Mouse (Mus musculus) liver, embryonic 14.5 days (tissue): ENCODE results near the gene Tmc8. TPM values are rescaled to one million over a fixed set of nuclear protein-coding genes. Genes with fewer than 3 reads are reported as not detected.
A peak's percentile ranks its signal among the peaks of the same experiment; 100 is the strongest.
"Not testable (repeated sequence)": the region's sequence is repeated elsewhere in the genome, so short reads cannot be mapped to it uniquely, and the experiment has no call there.

Experiments used
- ATAC-seq: fragments of 200-750 bp; cut with Nextera tagmentation; 2 replicates; pipeline ENCODE4 v1.8.0; 2017; ENCODE audit warnings: moderate number of reproducible peaks, mild to moderate bottlenecking, moderate library complexity; ENCODE audit not compliant: insufficient read depth
- DNase-seq, 3 experiments: peaks; one replicate each; pipeline ENCODE4 v3.0.0-alpha.2; 2012 to 2013; ENCODE audit warnings: low read depth in 3 of 3, low spot score in 3 of 3
- H3K27ac ChIP-seq: fragments of 300-500 bp; sonication (generic); 2 replicates; pipeline ENCODE4 v1.5.1; 2014; ENCODE audit warnings: moderate library complexity, mild to moderate bottlenecking, control low read depth, inconsistent platforms
- H3K27me3 ChIP-seq: fragments of 300-500 bp; sonication (generic); 2 replicates; pipeline ENCODE4 v1.6.1; 2014; ENCODE audit warnings: mild to moderate bottlenecking, low read length, moderate library complexity; ENCODE audit not compliant: control insufficient read depth, insufficient read depth
- H3K36me3 ChIP-seq: fragments of 300-500 bp; sonication (generic); replicated peaks from 2 replicates; pipeline ENCODE4 v1.6.1; 2014; ENCODE audit warnings: low read depth; ENCODE audit not compliant: control insufficient read depth, insufficient read depth
- H3K4me1 ChIP-seq, 2 experiments: fragments of 200-500 bp in 1 of 2; fragments of 300-500 bp in 1 of 2; sonication (generic) in 1 of 2; replicated peaks; 2 replicates each; pipeline ENCODE4 v1.6.1; 2012 to 2014; ENCODE audit warnings: antibody characterized with exemption in 1 of 2, inconsistent platforms in 1 of 2, low read length in 1 of 2; ENCODE audit not compliant: control insufficient read depth in 2 of 2, insufficient read depth in 2 of 2
- H3K4me2 ChIP-seq: fragments of 300-500 bp; sonication (generic); 2 replicates; pipeline ENCODE4 v1.6.1; 2014; ENCODE audit warnings: low read depth, mild to moderate bottlenecking, control low read depth, moderate library complexity
- H3K4me3 ChIP-seq, 2 experiments: fragments of 200-500 bp in 1 of 2; fragments of 300-500 bp in 1 of 2; sonication (generic) in 1 of 2; 2 replicates each; pipeline ENCODE4 v1.5.1; 2012 to 2014; ENCODE audit warnings: low read depth in 2 of 2, low read length in 2 of 2, mild to moderate bottlenecking in 2 of 2, control low read depth in 1 of 2, inconsistent platforms in 1 of 2, moderate library complexity in 1 of 2; ENCODE audit not compliant: insufficient read depth in 1 of 2
- H3K9ac ChIP-seq: fragments of 300-500 bp; sonication (generic); replicated peaks from 2 replicates; pipeline ENCODE4 v1.6.1; 2014; ENCODE audit warnings: mild to moderate bottlenecking, control low read depth, moderate library complexity
- H3K9me3 ChIP-seq: fragments of 300-500 bp; sonication (generic); 2 replicates; pipeline ENCODE4 v1.6.1; 2016; ENCODE audit warnings: low read length, mixed read lengths; ENCODE audit not compliant: control insufficient read depth
- CTCF ChIP-seq: IDR thresholded peaks from 2 replicates; pipeline ENCODE4 v1.5.1; 2016; ENCODE audit warnings: antibody characterized with exemption, low read depth, control low read depth
- EP300 ChIP-seq: IDR thresholded peaks from 2 replicates; pipeline ENCODE4 v1.6.1; 2016; ENCODE audit warnings: antibody characterized with exemption, low read depth
- WGBS: fragments of 180-500 bp; shearing (Covaris S2); extraction: QIAGEN DNeasy Blood & Tissue Kit; methylation state at CpG from one replicate; pipeline ENCODE4 v1.1.7; 2014; ENCODE audit not compliant: insufficient replicate concordance; 5-methylcytosine and 5-hydroxymethylcytosine counted together
- polyA plus RNA-seq, 2 experiments: library from polyadenylated mRNA; depleted of rRNA in 1 of 2; stranded (reverse) in 1 of 2; unstranded in 1 of 2; fragments of >200 nt; fragmentation: Nextera tagmentation in 1 of 2; extraction: Ambion mirVana in 1 of 2; gene quantifications; 2 replicates each; pipeline versions ENCODE4 v1.2.1 to v1.2.3; 2012 to 2014

The Tmc8 gene
- polyA plus RNA-seq, 2 experiments: 9.9 to 29.8 TPM

- H3K9ac ChIP-seq: no peak overlapping the region
- no peak overlapping the region for H3K4me3 ChIP-seq
- H3K27me3 ChIP-seq: no peaks in the 10 kb centered on the region
- ATAC-seq (no peak), DNase-seq (no peak)
- no peaks in the 10 kb centered on the region for H3K36me3 ChIP-seq
- H3K4me2 ChIP-seq: no peak overlapping the region; the same call in 1 of the 2 replicates
- TF ChIP-seq EP300 (0 out of 2 replicates have a peak, but pooled peaks have one; percentile 38), CTCF (no peak)
- H3K9me3 ChIP-seq: no peaks in the 10 kb centered on the region
- WGBS: 47% methylated on average over 9 of the region's 9 CpGs
- peaks cover 46 to 68% of the 10 kb centered on the region in 2 experiments for H3K4me1 ChIP-seq
- peak overlapping the region; percentile 7 for H3K27ac ChIP-seq
Measured at GRCm38 (mm10) chr11:117830401-117830800, 48.5 kb downstream of the Tmc8 start.

GRCm38 (mm10) chr11:117832086-117832969 is 50.5 kb downstream of the Tmc8 start:
- Histone ChIP-seq H3K4me3 (peak overlapping the region; percentile 60 to 61), H3K27ac (peak overlapping the region; percentile 70), H3K9ac (peak overlapping the region; percentile 60), H3K36me3 (no peaks in the 10 kb centered on the region), H3K4me1 (peaks cover 54 to 66% of the 10 kb centered on the region in 2 experiments), H3K27me3 (no peaks in the 10 kb centered on the region), H3K9me3 (no peaks in the 10 kb centered on the region), H3K4me2 (peak overlapping the region; percentile 83)
- TF ChIP-seq CTCF (peak; percentile 98), EP300 (no peak; the same call in 1 of the 2 replicates)
- peak; percentile 84 for ATAC-seq
- DNase-seq: peak; percentile 81 to 88 (median 81)
- WGBS: 11% methylated on average over 28 of the region's 28 CpGs

- not testable (repeated sequence) for H3K4me3 ChIP-seq, H3K27me3 ChIP-seq, H3K9ac ChIP-seq, H3K9me3 ChIP-seq, H3K4me2 ChIP-seq, H3K27ac ChIP-seq, H3K36me3 ChIP-seq, DNase-seq, ATAC-seq
- H3K4me1 ChIP-seq: peaks cover 52 to 65% of the 10 kb centered on the region in 2 experiments
- 81% methylated on average over 4 of the region's 6 CpGs for WGBS
Measured at GRCm38 (mm10) chr11:117833509-117833908, 51.6 kb downstream of the Tmc8 start.

- no peak overlapping the region for H3K4me2 ChIP-seq
- no peak overlapping the region for H3K9ac ChIP-seq
- no peak overlapping the region for H3K4me3 ChIP-seq
- no peak for DNase-seq
- H3K27ac ChIP-seq: no peak overlapping the region
- 78% methylated on average over 8 of the region's 8 CpGs for WGBS
- no peaks in the 10 kb centered on the region for H3K36me3 ChIP-seq
- no peak for ATAC-seq
- no peaks in the 10 kb centered on the region for H3K9me3 ChIP-seq
- H3K4me1 ChIP-seq: peaks cover 52 to 64% of the 10 kb centered on the region in 2 experiments
- TF ChIP-seq CTCF: no peak
- TF ChIP-seq EP300: no peak
- no peaks in the 10 kb centered on the region for H3K27me3 ChIP-seq
Measured at GRCm38 (mm10) chr11:117834086-117834485, 52.2 kb downstream of the Tmc8 start.

- Histone ChIP-seq H3K9ac (0 out of 2 replicates have a peak overlapping the region, but pooled peaks have one; percentile 5), H3K4me3 (no peak overlapping the region), H3K27me3 (no peaks in the 10 kb centered on the region), H3K36me3 (no peaks in the 10 kb centered on the region), H3K4me2 (peak overlapping the region; percentile 46), H3K4me1 (peaks cover 48 to 63% of the 10 kb centered on the region in 2 experiments), H3K9me3 (no peaks in the 10 kb centered on the region), H3K27ac (no peak overlapping the region)
- TF ChIP-seq CTCF: no peak
- peak; percentile 64 to 76 (median 70) for DNase-seq
- 27% methylated on average over 13 of the region's 13 CpGs for WGBS
- no peak for ATAC-seq
Measured at GRCm38 (mm10) chr11:117836306-117836705, 54.4 kb downstream of the Tmc8 start.
